Mouse (Mus musculus) embryonic facial prominence, embryonic 11.5 days (tissue): ENCODE results near the gene Kremen1. TPM values are rescaled to one million over a fixed set of nuclear protein-coding genes. Genes with fewer than 3 reads are reported as not detected.

Experiments
- ATAC-seq: fragments of 200-750 bp; cut with Nextera tagmentation; replicated peaks from 2 replicates; pipeline ENCODE4 v1.8.0; 2017; ENCODE audit warnings: low read depth; ENCODE audit not compliant: insufficient number of reproducible peaks, low FRiP score, low TSS enrichment
- DNase-seq: peaks from one replicate; pipeline ENCODE4 v3.0.0-alpha.2; 2015; ENCODE audit warnings: low spot score
- H3K27ac ChIP-seq: fragments of 300-500 bp; sonication (generic); replicated peaks from 2 replicates; pipeline ENCODE4 v1.5.1; 2014; ENCODE audit warnings: mild to moderate bottlenecking, low read depth, low read length, control low read depth
- H3K27me3 ChIP-seq: fragments of 300-500 bp; sonication (generic); 2 replicates; pipeline ENCODE4 v1.6.1; 2014; ENCODE audit warnings: mild to moderate bottlenecking, low read length, moderate library complexity, mixed read lengths; ENCODE audit not compliant: control insufficient read depth, insufficient read depth
- H3K36me3 ChIP-seq: fragments of 300-500 bp; sonication (generic); replicated peaks from 2 replicates; pipeline ENCODE4 v1.6.1; 2014; ENCODE audit warnings: low read depth, mild to moderate bottlenecking, low read length, moderate library complexity, mixed read lengths; ENCODE audit not compliant: control insufficient read depth, insufficient read depth
- H3K4me1 ChIP-seq: fragments of 300-500 bp; sonication (generic); 2 replicates; pipeline ENCODE4 v1.6.1; 2014; ENCODE audit warnings: low read length, mixed read lengths; ENCODE audit not compliant: control insufficient read depth, insufficient read depth
- H3K4me2 ChIP-seq: fragments of 300-500 bp; sonication (generic); 2 replicates; pipeline ENCODE4 v1.6.1; 2014; ENCODE audit warnings: low read depth, mild to moderate bottlenecking, control low read depth, low read length, moderate library complexity
- H3K4me3 ChIP-seq: fragments of 300-500 bp; sonication (generic); 2 replicates; pipeline ENCODE4 v1.5.1; 2014; ENCODE audit warnings: low read depth, low read length, control low read depth
- H3K9ac ChIP-seq: fragments of 300-500 bp; sonication (generic); replicated peaks from 2 replicates; pipeline ENCODE4 v1.6.1; 2014; ENCODE audit warnings: mild to moderate bottlenecking, control low read depth, low read length
- H3K9me3 ChIP-seq: fragments of 300-500 bp; sonication (generic); replicated peaks from 2 replicates; pipeline ENCODE4 v1.6.1; 2016; ENCODE audit warnings: mild to moderate bottlenecking, low read length, inconsistent platforms, mixed read lengths; ENCODE audit not compliant: control insufficient read depth
- WGBS: fragments of 180-500 bp; shearing (Covaris S2); extraction: QIAGEN DNeasy Blood & Tissue Kit; methylation state at CpG from one replicate; pipeline ENCODE4 v1.1.7; 2014; 5-methylcytosine and 5-hydroxymethylcytosine counted together
- polyA plus RNA-seq: library from polyadenylated mRNA; unstranded; fragments of >200 nt; fragmentation: Nextera tagmentation; extraction: Ambion mirVana; gene quantifications from 2 replicates; pipeline ENCODE4 v1.2.1, GENCODE M21; 2014

Gene Kremen1
- polyA plus RNA-seq, 1 experiment from 2014 or later = 7.1 TPM

GRCm38 (mm10) chr11:5248200-5248599 lies 13.2 kb downstream of the Kremen1 start:
- no peaks in the 10 kb centered on the region for H3K36me3 ChIP-seq
- H3K9me3 ChIP-seq = no peaks in the 10 kb centered on the region
- no peak for DNase-seq
- no peak overlapping the region for H3K4me3 ChIP-seq
- no peak overlapping the region for H3K9ac ChIP-seq
- no peak overlapping the region for H3K27ac ChIP-seq
- no peaks in the 10 kb centered on the region for H3K4me1 ChIP-seq
- 61% methylated on average over 2 of the region's 2 CpGs for WGBS
- H3K27me3 ChIP-seq = no peaks in the 10 kb centered on the region
- H3K4me2 ChIP-seq = no peak overlapping the region
- ATAC-seq = no peak

- Histone ChIP-seq H3K9ac (no peak overlapping the region), H3K4me2 (no peak overlapping the region), H3K4me1 (no peaks in the 10 kb centered on the region), H3K27me3 (no peaks in the 10 kb centered on the region), H3K9me3 (no peaks in the 10 kb centered on the region), H3K4me3 (no peak overlapping the region), H3K27ac (peak overlapping the region; percentile 44), H3K36me3 (no peaks in the 10 kb centered on the region; the same call in 1 of the 2 replicates)
- no peak for DNase-seq
- no peak for ATAC-seq
- WGBS = 85% methylated on average over 7 of the region's 7 CpGs
Observed at GRCm38 (mm10) chr11:5245431-5245830, 15.9 kb downstream of the Kremen1 start.

- Histone ChIP-seq H3K9me3 (no peaks in the 10 kb centered on the region), H3K4me2 (no peak overlapping the region; the same call in 1 of the 2 replicates), H3K27me3 (no peaks in the 10 kb centered on the region), H3K4me1 (peaks cover 3% of the 10 kb centered on the region; the same call in 1 of the 2 replicates), H3K36me3 (no peaks in the 10 kb centered on the region; the same call in 1 of the 2 replicates), H3K9ac (no peak overlapping the region), H3K4me3 (no peak overlapping the region), H3K27ac (peak overlapping the region; percentile 44)
- peak; percentile 26; the same call in 1 of the 2 replicates for ATAC-seq
- WGBS = 37% methylated on average over 8 of the region's 8 CpGs
- DNase-seq = peak; percentile 76
Observed at GRCm38 (mm10) chr11:5244749-5245130, 16.6 kb downstream of the Kremen1 start.

DNA sequence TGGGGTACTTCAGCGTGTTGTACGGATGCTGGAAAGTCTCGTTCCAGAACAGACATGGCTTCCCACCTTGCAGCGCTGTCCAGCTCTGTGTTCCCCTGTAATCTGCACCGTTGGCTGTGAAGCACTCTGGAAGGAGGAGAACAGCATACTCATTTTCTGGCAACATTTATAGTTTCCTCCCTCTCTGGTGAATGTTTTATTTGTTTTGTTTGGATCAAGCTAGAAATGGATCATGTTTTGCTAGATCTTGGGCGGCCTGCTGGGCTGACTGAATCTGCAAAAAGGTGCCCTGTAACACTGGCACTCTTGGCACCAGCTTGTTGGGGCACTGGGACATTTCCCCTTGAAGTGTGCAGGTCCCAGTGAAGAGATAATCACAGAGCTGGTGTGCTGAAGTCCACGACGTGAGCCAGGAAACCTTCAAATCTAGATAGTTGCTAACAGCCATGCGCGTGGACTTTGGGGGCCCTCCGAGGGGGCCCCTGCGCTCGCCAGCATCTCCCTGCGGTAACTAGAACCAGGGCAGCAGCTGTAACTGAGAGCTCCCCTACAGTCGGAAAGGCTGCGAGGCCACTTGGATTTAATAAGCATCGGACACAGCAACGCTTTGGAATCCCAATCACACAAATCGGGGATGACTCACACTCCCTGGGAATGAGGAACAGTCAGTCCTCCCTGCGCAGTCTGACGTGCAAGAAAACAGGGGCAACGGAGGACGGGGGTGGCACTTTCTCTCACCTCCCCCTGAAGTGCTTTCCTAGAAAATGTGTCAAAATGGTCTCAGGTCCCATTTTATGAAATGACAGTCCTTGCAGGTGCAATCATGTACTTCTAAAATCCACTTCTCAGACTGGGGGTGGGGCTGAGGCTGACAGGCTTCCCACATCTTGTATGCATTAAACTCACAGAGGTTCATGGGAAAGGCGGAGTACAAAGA lies 17.3 kb downstream of the Kremen1 start:
- Histone ChIP-seq H3K4me2 (peak overlapping the region; percentile 29; the same call in 1 of the 2 replicates), H3K9me3 (no peaks in the 10 kb centered on the region), H3K4me1 (peaks cover 7% of the 10 kb centered on the region), H3K27ac (peak overlapping the region; percentile 44), H3K36me3 (no peaks in the 10 kb centered on the region; the same call in 1 of the 2 replicates), H3K4me3 (no peak overlapping the region), H3K9ac (no peak overlapping the region), H3K27me3 (no peaks in the 10 kb centered on the region)
- ATAC-seq (0 out of 2 replicates have a peak, but pooled peaks have one; percentile 7), DNase-seq (peak; percentile 69)
- WGBS = 43% methylated on average over 24 of the region's 24 CpGs

GRCm38 (mm10) chr11:5243208-5243607 lies 18.1 kb downstream of the Kremen1 start:
- Histone ChIP-seq H3K36me3 (no peaks in the 10 kb centered on the region; the same call in 1 of the 2 replicates), H3K27ac (no peak overlapping the region), H3K4me3 (no peak overlapping the region), H3K4me1 (peaks cover 7% of the 10 kb centered on the region), H3K9ac (no peak overlapping the region), H3K4me2 (no peak overlapping the region), H3K27me3 (no peaks in the 10 kb centered on the region), H3K9me3 (no peaks in the 10 kb centered on the region)
- WGBS = 90% methylated on average over 7 of the region's 7 CpGs
- no peak for DNase-seq
- ATAC-seq = no peak

GRCm38 (mm10) chr11:5242158-5242557 lies 19.2 kb downstream of the Kremen1 start:
- Histone ChIP-seq H3K9ac (no peak overlapping the region), H3K4me3 (no peak overlapping the region), H3K27ac (no peak overlapping the region), H3K36me3 (peaks cover 2% of the 10 kb centered on the region; the same call in 1 of the 2 replicates), H3K27me3 (no peaks in the 10 kb centered on the region), H3K4me1 (peaks cover 7% of the 10 kb centered on the region), H3K4me2 (no peak overlapping the region), H3K9me3 (no peaks in the 10 kb centered on the region)
- DNase-seq (no peak), ATAC-seq (no peak)
- WGBS = 83% methylated on average over 8 of the region's 8 CpGs

DNA sequence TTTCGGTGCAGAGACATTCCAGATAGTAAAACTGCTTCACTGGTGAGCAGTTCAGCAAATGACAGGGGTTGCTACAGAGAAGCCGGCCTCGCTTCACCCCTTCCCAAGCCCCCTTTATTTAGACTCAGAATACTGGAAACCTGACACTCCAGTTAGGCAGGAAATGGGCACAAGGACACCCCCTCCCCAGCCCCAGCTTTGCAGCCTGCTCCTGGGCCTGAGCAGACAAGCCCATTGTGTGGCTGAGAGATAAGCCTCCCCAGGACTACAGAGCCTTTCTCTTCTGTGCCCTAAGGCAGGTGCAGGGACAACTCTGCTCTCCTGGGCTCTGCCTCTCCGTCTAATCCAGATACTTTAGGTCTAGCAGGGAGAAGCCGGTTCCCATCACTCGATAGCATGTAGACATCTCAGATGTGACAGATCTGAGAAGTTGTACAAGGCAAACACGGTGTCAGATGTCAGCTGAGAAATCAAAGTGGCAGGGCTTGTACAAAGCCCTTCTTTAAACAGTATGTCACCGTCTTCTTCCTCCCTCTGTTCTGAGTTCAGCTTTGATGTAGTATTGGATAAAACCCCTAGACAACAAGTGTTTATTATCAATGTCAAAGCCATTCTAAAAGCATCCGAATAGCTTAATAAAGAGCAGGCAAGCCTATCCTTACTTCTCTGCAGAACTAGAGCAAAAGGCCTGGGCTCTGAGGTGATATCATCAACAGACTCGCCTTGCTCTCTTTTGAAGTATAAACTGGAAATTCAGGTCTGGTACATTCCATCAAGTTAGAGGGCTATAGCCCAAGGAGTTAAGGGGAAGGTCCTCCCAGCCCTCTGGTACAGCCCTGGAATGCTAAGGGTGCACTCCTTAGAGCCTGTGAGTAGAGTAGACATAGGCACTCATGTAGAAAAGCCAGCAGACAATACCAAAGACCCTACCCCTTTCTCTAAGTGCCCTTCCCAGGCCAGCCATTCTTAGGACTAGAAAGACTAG lies 21.4 kb downstream of the Kremen1 start:
- Histone ChIP-seq H3K36me3 (peaks cover 2% of the 10 kb centered on the region; the same call in 1 of the 2 replicates), H3K27ac (peak overlapping the region; percentile 52), H3K9ac (0 out of 2 replicates have a peak overlapping the region, but pooled peaks have one; percentile 7), H3K4me2 (peak overlapping the region; percentile 16; the same call in 1 of the 2 replicates), H3K9me3 (no peaks in the 10 kb centered on the region), H3K4me1 (peaks cover 7% of the 10 kb centered on the region), H3K27me3 (no peaks in the 10 kb centered on the region), H3K4me3 (no peak overlapping the region)
- peak; percentile 77 for DNase-seq
- 4% methylated on average over 10 of the region's 10 CpGs for WGBS
- peak; percentile 86 for ATAC-seq
